Mouse (Mus musculus): Measurements from ENCODE around the gene Arhgap23. TPM values are rescaled to one million over a fixed set of nuclear protein-coding genes. Genes with fewer than 3 reads are reported as not detected.
A peak's percentile ranks its signal among the peaks of the same experiment; 100 is the strongest.

Gene Arhgap23
- polyA plus RNA-seq, 1 experiment = 26.0 TPM

DNA sequence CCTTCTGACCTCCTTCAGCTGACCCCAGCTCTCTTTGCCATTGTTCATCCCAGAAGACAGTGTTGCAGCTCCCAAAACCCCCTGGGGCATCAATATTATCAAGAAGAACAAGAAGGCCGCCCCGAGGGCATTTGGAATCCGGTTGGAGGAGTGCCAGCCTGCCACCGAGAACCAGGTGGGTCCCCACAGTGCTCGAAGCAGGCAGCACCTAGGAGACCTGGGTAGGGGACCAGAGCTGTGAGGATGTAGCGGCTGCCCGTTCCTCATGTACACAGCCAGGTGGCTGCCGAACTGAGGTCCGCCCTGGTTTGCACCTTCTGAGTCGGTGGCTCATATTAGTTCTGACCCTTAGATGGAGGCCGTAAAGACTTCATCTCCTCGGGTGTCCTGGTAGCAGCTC is 50.6 kb downstream of the Arhgap23 start:
- DNase-seq (ENCODE audit: low spot score) = no peak

DNA sequence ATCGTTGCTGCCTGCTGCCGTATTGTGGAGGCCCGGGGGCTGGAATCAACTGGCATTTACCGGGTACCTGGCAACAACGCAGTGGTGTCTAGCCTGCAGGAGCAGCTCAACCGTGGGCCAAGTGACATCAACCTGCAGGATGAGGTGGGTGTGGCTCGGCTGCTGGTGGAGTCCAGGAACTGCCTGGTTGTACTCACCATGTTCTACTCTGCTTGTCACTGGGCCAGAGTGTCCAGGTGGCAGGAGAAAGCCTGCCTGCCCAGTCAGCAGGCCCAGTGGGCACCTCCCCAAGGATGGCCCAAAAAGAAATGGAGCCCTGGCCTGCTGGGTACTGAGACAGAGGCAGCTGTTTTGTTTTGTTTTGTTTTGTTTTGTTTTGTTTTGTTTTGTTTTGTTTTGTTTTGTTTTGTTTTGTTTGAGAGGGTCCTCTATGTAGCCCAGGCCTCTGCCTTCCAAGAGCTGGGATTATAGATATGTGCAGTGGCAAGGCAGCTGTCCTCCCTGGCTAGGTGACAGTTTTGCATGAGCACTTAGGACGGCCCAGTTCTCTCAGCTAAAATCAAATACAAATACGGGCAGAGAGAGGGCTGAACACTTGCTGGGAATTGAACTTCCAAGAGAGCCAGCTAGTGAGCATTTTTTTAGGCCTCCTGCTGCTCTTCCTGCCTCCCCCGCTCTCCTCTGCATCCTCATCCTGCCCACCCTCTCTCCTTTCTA is 51.3 kb downstream of the Arhgap23 start:
- no peak for DNase-seq (ENCODE audit: low spot score)

- DNase-seq (ENCODE audit: low spot score) = peak; percentile 59
These were observed 53.4 kb downstream of the Arhgap23 start for GRCm38 (mm10) chr11:97468639-97469287.

- no peak for DNase-seq (ENCODE audit: low spot score)
These were observed 54.5 kb downstream of the Arhgap23 start for GRCm38 (mm10) chr11:97469828-97470227.

- DNase-seq (ENCODE audit: low spot score) = no peak
These were observed 55.9 kb downstream of the Arhgap23 start for GRCm38 (mm10) chr11:97471276-97471675.

DNA sequence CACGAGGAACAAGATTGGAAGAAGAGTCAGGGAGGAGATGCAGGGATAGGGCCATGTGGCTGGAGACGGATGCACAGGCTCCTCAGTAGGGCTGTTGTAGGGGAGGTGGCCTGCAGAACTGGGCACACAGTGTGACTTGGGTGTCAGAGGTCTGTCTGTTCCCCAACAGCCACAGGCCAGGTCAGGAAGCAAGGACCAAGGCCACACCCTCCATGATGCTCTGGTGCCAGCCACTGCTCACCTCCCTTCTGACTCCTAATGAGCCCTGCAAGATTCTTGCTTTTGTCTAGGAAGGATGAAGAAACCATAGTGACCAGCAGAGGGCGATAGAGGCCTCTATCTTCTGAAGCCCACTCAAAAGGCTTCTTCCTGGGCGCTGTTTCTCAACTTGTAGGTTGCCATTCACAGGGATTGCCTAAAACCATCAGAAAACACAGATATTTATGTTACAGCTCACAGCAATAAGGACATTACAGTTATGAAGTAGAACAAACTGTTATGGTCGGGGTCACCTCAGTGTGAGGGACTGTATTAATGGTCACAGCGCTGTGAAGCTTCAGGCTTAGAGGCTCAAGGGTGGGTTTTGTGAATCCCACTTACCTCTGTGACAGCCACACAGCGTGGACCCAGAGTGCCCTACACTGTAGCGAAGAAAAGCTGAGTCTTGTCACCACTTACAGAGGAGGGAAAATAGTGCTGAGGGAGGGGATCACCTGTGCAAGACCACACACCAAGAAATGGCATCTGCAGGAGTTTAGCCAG is 61.2 kb downstream of the Arhgap23 start:
- no peak for DNase-seq (ENCODE audit: low spot score)

DNA sequence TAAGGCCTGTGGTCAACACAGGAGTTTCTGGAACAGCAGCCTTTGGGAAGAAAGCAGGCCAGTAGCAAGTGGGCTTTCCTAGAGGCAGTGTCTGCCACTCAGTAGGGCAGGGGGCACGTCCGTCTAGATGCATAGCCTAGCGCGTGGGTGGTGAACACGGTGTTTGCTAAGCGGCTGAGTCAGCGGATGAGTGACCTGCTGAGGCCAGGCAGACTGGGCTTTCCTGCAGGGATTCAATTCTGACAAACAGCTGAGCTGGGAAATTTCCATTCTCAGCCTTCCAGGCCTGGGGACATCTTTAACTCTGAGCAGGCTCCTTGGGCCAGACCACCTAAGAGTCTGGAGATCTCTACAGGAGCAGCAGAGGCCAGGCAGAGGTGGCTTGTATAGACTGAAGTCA is 62.1 kb downstream of the Arhgap23 start:
- DNase-seq (ENCODE audit: low spot score) = no peak

- no peak for DNase-seq (ENCODE audit: low spot score)
These were observed 63.0 kb downstream of the Arhgap23 start for GRCm38 (mm10) chr11:97478345-97478744.

- DNase-seq (ENCODE audit: low spot score) = no peak
These were observed 63.8 kb downstream of the Arhgap23 start for GRCm38 (mm10) chr11:97479085-97479484.

- DNase-seq (ENCODE audit: low spot score) = no peak
These were observed 64.5 kb downstream of the Arhgap23 start for GRCm38 (mm10) chr11:97479824-97480223.

DNA sequence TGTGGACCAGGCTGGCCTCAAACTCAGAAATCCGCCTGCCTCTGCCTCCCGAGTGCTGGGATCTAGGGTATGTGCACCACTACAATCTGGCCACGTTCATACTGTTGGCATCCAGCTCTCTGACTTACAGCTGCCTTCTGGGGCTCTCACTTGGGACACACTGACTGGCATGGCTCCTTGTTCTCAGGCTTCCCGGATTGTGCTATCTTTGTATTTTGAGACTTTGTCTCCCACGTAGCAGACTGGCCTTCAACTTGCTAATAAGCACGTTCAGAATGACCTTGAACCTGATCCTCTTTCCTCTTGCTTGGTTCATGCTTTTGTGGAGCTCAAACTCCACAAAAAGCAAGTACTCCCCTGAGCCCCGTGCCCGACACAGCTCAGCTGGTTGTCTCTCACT is 70.3 kb downstream of the Arhgap23 start:
- no peak for DNase-seq (ENCODE audit: low spot score)

DNA sequence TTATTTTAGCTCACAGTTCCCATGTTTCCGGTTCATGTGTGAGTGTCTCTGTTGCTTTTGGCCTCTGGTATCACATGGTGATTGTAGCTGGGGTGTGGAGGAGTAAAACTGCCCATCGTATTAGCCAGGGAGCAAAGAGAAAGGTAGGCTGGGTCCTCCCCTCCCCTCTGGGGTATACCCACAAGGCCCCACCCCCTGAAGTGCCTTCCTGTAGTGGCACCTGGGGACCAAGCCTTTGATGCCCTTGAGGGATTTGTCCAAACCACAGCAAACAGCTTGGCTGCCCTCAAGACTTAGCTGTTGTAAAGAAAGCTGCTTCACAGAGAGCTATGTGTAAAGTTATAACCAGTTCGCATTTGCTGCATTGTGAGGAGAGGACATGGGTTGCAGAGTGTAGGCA is 72.3 kb downstream of the Arhgap23 start:
- no peak for DNase-seq (ENCODE audit: low spot score)

DNA sequence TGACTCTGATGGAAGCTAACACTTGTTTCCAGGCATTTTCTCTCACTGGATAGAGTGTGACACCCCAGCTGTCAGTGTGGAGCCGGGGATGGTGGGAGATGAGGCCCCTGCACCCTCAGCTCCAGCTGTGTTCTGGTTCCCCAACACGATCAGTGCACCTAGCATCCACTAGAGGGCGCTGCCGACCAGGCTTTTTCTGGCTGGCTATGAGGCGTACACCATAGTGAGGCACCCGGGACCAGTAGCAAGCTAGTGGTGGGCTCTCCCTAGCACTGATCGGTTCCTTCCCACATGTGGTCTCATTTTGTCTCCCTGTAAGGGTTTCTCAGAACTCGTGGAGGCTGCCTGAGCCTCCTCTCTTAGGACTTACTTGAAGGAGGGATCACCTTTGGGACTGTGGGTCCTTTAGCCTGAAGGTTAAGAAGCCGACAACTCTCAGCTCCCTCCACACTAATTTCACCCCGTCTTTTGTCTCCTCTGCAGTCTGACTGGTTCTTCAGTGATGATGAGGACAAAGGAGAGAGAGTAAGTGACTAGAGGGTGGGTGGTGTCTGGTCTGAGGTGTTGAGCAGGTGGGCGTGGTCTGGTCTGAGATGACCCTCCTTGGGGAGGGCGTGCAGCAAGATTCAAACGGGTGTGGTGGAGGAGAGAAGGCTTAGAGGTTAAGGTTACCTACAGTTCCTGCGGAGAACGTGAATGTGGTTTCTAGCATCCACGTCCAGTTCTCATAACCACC is 74.4 kb downstream of the Arhgap23 start:
- DNase-seq (ENCODE audit: low spot score) = peak; percentile 56

DNA sequence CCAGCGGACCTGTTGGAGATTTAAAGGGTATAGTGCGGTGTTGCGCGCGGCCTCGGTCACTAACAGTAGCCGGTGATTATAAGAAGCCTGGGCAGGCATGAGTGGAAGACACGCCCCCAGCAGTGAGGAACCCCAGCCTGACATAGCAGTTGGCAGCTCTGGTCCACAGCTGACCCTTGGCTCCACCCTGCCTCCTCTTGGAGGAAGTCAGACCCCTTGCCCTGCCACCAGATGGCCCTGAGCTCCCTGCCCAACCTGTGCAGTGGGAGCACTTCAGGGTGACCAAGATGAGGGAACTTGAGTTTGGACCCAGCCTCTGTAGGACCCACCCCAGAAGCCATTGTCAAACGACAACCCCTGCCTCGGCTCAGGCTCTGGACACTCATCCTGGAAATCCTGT is 76.3 kb downstream of the Arhgap23 start:
- DNase-seq (ENCODE audit: low spot score) = no peak

DNA sequence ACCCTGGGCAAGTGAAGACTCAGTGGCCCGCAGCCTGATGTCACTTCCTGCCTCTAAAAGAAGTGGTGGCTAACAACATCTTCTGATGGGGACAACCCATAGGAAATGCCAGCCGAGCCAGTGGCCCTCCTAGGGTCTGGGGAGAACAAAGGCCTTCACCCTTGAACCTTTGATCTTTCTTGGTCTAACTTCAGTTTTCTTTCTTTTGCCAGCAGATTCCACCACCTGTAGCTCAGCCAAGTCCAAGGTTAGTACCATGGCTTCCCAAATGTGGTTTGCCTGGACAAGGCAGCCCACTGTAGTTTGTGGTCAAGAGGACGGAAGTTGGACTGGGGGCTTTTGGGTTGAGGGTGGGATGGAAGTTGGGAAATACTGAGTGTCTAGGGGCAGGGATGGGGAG is 77.5 kb downstream of the Arhgap23 start:
- no peak for DNase-seq (ENCODE audit: low spot score)

DNA sequence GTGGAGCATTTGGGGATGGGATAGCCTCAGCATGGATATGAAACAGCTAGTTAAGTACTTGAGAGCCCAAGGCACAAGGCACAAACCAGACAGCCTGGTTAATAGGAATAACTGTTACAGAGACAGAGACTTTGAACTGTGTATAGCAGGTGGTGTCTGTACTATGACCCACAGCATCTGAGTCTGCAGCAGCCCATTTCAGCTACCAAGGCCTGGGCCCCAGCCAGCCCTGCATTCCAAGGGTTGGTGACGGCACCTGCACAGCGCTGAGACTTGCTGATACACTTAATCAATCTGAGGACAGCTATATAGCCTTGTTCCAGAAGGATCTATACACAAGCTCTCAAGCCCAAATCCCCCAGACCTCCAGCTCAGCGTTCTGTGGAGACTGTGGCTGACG is 82.2 kb downstream of the Arhgap23 start:
- no peak for DNase-seq (ENCODE audit: low spot score)

- no peak for DNase-seq (ENCODE audit: low spot score)
These were observed 84.8 kb downstream of the Arhgap23 start, which contains the start of gene 4933428G20Rik for GRCm38 (mm10) chr11:97499865-97500719. Gene 4933428G20Rik, minus strand, starts transcription at chr11:97500340.

DNA sequence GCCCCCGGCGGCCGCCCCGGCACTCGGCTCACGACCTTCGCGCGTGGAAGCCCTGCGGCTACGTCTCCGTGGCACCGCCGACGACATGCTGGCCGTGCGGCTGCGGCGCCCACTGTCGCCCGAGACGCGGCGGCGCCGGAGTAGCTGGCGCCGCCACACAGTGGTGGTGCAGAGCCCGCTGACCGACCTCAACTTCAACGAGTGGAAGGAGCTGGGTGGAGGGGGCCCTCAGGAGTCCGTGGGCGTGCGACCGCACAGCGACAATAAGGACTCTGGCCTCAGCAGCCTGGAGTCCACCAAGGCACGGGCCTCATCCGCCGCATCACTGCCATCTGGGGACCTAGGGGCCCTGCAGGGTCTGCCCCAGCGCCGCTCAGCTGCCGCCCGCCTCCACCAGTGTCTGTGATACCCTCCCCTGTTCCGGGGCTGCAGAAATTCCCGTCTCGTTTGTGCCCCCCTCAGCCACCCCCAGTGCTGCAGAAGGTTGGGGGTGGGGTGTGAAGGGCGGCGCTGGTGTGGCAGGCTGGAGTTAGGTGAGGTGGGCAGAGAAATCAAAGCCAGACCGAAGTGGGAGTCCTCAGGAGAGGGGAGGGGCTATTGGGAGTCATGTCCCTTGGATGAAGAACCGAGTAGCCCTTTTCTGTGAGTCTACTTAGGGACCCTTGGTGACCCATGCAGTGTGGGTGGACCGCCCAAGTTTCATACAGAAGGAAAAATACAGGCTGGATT is 85.6 kb downstream of the Arhgap23 start:
- no peak for DNase-seq (ENCODE audit: low spot score)

- no peak for DNase-seq (ENCODE audit: low spot score)
These were observed 87.0 kb downstream of the Arhgap23 start for GRCm38 (mm10) chr11:97502383-97502782.

DNA sequence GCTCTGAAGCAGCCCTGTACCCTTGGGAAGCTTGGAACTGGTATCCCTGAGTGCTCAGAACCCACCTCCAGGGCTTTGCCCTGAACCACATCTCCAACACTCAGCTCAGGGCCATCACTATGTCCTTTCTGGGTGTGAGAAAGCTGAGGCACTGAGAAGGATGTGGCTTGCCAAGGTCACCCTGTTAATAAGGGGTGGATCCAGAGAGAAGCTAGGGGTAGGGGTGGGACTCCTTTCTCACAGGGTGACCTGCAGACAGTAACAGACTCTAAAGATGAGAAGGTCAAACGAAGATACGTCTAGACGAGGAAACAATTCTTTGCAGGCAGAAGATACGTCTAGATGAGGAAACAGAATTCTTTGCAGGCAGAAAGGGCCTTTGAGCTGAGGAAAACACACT is 87.5 kb downstream of the Arhgap23 start:
- no peak for DNase-seq (ENCODE audit: low spot score)

Measured in urinary bladder, adult 2 months (tissue).